Mouse (Mus musculus) layer of hippocampus, adult 11-12 months (tissue): ENCODE results near the gene Smdt1.
"Not testable (repeated sequence)": the region's sequence is repeated elsewhere in the genome, so short reads cannot be mapped to it uniquely, and the experiment has no call there.

Source experiments
- DNase-seq: peaks from one replicate; pipeline ENCODE4 v3.0.0; 2022; ENCODE audit warnings: low spot score

Gene Smdt1

GRCm38 (mm10) chr15:82368851-82369250, 30.1 kb downstream of the Smdt1 start:
- no peak for DNase-seq

- no peak for DNase-seq
These were observed 33.7 kb downstream of the Smdt1 start for GRCm38 (mm10) chr15:82372446-82372845.

GRCm38 (mm10) chr15:82372991-82373390, 34.2 kb downstream of the Smdt1 start:
- DNase-seq = no peak

GRCm38 (mm10) chr15:82374437-82374836, 35.7 kb downstream of the Smdt1 start:
- no peak for DNase-seq

- no peak for DNase-seq
These were observed 37.1 kb downstream of the Smdt1 start for GRCm38 (mm10) chr15:82375855-82376254.

GRCm38 (mm10) chr15:82376393-82377138, 37.8 kb downstream of the Smdt1 start:
- DNase-seq = peak; percentile 75

- DNase-seq = no peak
These were observed 38.9 kb downstream of the Smdt1 start for GRCm38 (mm10) chr15:82377701-82378100.

- no peak for DNase-seq
These were observed 39.8 kb downstream of the Smdt1 start for GRCm38 (mm10) chr15:82378261-82379180.

- DNase-seq = no peak
These were observed 40.7 kb downstream of the Smdt1 start for GRCm38 (mm10) chr15:82379511-82379870.

GRCm38 (mm10) chr15:82379871-82380713, 41.3 kb downstream of the Smdt1 start, which contains the start of gene Cyp2d22:
Gene Cyp2d22 (minus strand): TSS chr15:82380260.
- no peak for DNase-seq

- no peak for DNase-seq
These were observed 41.9 kb downstream of the Smdt1 start for GRCm38 (mm10) chr15:82380714-82381062.

- no peak for DNase-seq
These were observed 43.7 kb downstream of the Smdt1 start for GRCm38 (mm10) chr15:82382441-82382840.

- DNase-seq = no peak
These were observed 47.0 kb downstream of the Smdt1 start for GRCm38 (mm10) chr15:82385729-82386128.

GRCm38 (mm10) chr15:82389916-82390315, 51.2 kb downstream of the Smdt1 start:
- not testable (repeated sequence) for DNase-seq

- DNase-seq = not testable (repeated sequence)
These were observed 55.2 kb downstream of the Smdt1 start, which contains the start of gene Cyp2d11 for GRCm38 (mm10) chr15:82393922-82394321. Gene Cyp2d11 (minus strand): TSS chr15:82394022.

- not testable (repeated sequence) for DNase-seq
These were observed 57.2 kb downstream of the Smdt1 start for GRCm38 (mm10) chr15:82395955-82396354.
